Mouse (Mus musculus) stomach, embryonic 14.5 days (tissue): ENCODE data around the gene Serf1. TPM values are rescaled to one million over a fixed set of nuclear protein-coding genes. Genes with fewer than 3 reads are reported as not detected.
"Not testable (repeated sequence)": the region's sequence is repeated elsewhere in the genome, so short reads cannot be mapped to it uniquely, and the experiment has no call there.

Source experiments
- ATAC-seq: fragments of 200-750 bp; cut with Nextera tagmentation; 2 replicates; pipeline ENCODE4 v1.8.0; 2017; ENCODE audit warnings: low read depth, moderate TSS enrichment; ENCODE audit not compliant: insufficient number of reproducible peaks, insufficient read depth, low FRiP score
- H3K27ac ChIP-seq: fragments of 300-500 bp; sonication (generic); 2 replicates; pipeline ENCODE4 v1.5.1; 2014; ENCODE audit warnings: mild to moderate bottlenecking, low read length, moderate library complexity, mixed read lengths
- H3K27me3 ChIP-seq: fragments of 300-500 bp; sonication (generic); 2 replicates; pipeline ENCODE4 v1.6.1; 2014; ENCODE audit warnings: low read length, control low read depth, mixed read lengths; ENCODE audit not compliant: control insufficient read depth, insufficient read depth
- H3K36me3 ChIP-seq: fragments of 300-500 bp; sonication (generic); 2 replicates; pipeline ENCODE4 v1.6.1; 2014; ENCODE audit warnings: mild to moderate bottlenecking, control low read depth, low read length, moderate library complexity, mixed read lengths; ENCODE audit not compliant: control insufficient read depth, insufficient read depth
- H3K4me1 ChIP-seq: fragments of 300-500 bp; sonication (generic); 2 replicates; pipeline ENCODE4 v1.6.1; 2014; ENCODE audit warnings: low read length, control low read depth, mixed read lengths; ENCODE audit not compliant: control insufficient read depth, insufficient read depth
- H3K4me2 ChIP-seq: fragments of 300-500 bp; sonication (generic); replicated peaks from 2 replicates; pipeline ENCODE4 v1.6.1; 2014; ENCODE audit warnings: low read depth, low read length, control low read depth
- H3K4me3 ChIP-seq: fragments of 300-500 bp; sonication (generic); 2 replicates; pipeline ENCODE4 v1.5.1; 2014; ENCODE audit warnings: low read depth, low read length, control low read depth
- H3K9ac ChIP-seq: fragments of 300-500 bp; sonication (generic); replicated peaks from 2 replicates; pipeline ENCODE4 v1.6.1; 2014; ENCODE audit warnings: low read depth, mild to moderate bottlenecking, control low read depth, low read length, moderate library complexity, mixed read lengths
- H3K9me3 ChIP-seq: fragments of 300-500 bp; sonication (generic); 2 replicates; pipeline ENCODE4 v1.6.1; 2016; ENCODE audit warnings: low read depth, low read length, control low read depth; ENCODE audit not compliant: control insufficient read depth
- WGBS: fragments of 180-500 bp; shearing (Covaris S2); extraction: QIAGEN DNeasy Blood & Tissue Kit; methylation state at CpG from one replicate; pipeline ENCODE4 v1.1.7; 2014; 5-methylcytosine and 5-hydroxymethylcytosine counted together
- polyA plus RNA-seq: library from polyadenylated mRNA; unstranded; fragments of >200 nt; fragmentation: Nextera tagmentation; extraction: Ambion mirVana; gene quantifications from 2 replicates; pipeline ENCODE4 v1.2.1, GENCODE M21; 2014

Gene Serf1
- polyA plus RNA-seq, 1 experiment from 2014 or later, result 174 TPM

GRCm38 (mm10) chr13:100123970-100124369 is 16.2 kb downstream of the Serf1 start:
- peaks cover 8% of the 10 kb centered on the region; the same call in 1 of the 2 replicates for H3K4me1 ChIP-seq
- peak overlapping the region; percentile 82 for H3K4me2 ChIP-seq
- ATAC-seq, result 0 out of 2 replicates have a peak, but pooled peaks have one; percentile 10
- H3K36me3 ChIP-seq, result peaks cover 15% of the 10 kb centered on the region
- peak overlapping the region; percentile 93 for H3K4me3 ChIP-seq
- WGBS, result 84% methylated on average over 3 of the region's 3 CpGs
- no peaks in the 10 kb centered on the region for H3K27me3 ChIP-seq
- no peaks in the 10 kb centered on the region for H3K9me3 ChIP-seq
- no peak overlapping the region for H3K9ac ChIP-seq
- no peak overlapping the region for H3K27ac ChIP-seq

- Histone ChIP-seq H3K27me3 (no peaks in the 10 kb centered on the region), H3K9ac (peak within 1 kb of the TSS; percentile 63), H3K9me3 (no peaks in the 10 kb centered on the region), H3K4me2 (peak within 1 kb of the TSS; percentile 82), H3K4me3 (peak within 1 kb of the TSS; percentile 93), H3K36me3 (peaks cover 16% of the 10 kb centered on the region), H3K27ac (no peak within 1 kb of the TSS), H3K4me1 (peaks cover 8% of the 10 kb centered on the region; the same call in 1 of the 2 replicates)
- 4% methylated on average over 42 of the region's 42 CpGs for WGBS
- peak; percentile 95 for ATAC-seq
These were observed 16.8 kb downstream of the Serf1 start, which contains the start of gene Smn1 for GRCm38 (mm10) chr13:100124423-100125257. Gene Smn1 (plus strand): TSS chr13:100124852.

- Histone ChIP-seq H3K4me3 (peak overlapping the region; percentile 93), H3K36me3 (peaks cover 16% of the 10 kb centered on the region), H3K4me2 (peak overlapping the region; percentile 82), H3K27me3 (no peaks in the 10 kb centered on the region), H3K4me1 (peaks cover 8% of the 10 kb centered on the region; the same call in 1 of the 2 replicates), H3K9me3 (no peaks in the 10 kb centered on the region), H3K27ac (no peak overlapping the region), H3K9ac (peak overlapping the region; percentile 63)
- no peak for ATAC-seq
- WGBS, result 2% methylated on average over 10 of the region's 10 CpGs
These were observed 17.4 kb downstream of the Serf1 start for GRCm38 (mm10) chr13:100125258-100125643.

GRCm38 (mm10) chr13:100141646-100142314 is 34.0 kb downstream of the Serf1 start:
- ATAC-seq, result no peak
- H3K9ac ChIP-seq, result no peak overlapping the region
- peaks cover 16% of the 10 kb centered on the region for H3K36me3 ChIP-seq
- no peaks in the 10 kb centered on the region for H3K4me1 ChIP-seq
- H3K4me3 ChIP-seq, result no peak overlapping the region
- H3K4me2 ChIP-seq, result no peak overlapping the region
- WGBS, result 77% methylated on average over 8 of the region's 8 CpGs
- H3K9me3 ChIP-seq, result no peaks in the 10 kb centered on the region; the same call in 1 of the 2 replicates
- no peak overlapping the region for H3K27ac ChIP-seq
- no peaks in the 10 kb centered on the region for H3K27me3 ChIP-seq

GRCm38 (mm10) chr13:100152659-100153058 is 44.8 kb downstream of the Serf1 start:
- Histone ChIP-seq H3K4me2 (no peak overlapping the region), H3K4me1 (no peaks in the 10 kb centered on the region), H3K27ac (no peak overlapping the region), H3K36me3 (no peaks in the 10 kb centered on the region), H3K4me3 (no peak overlapping the region), H3K9me3 (no peaks in the 10 kb centered on the region), H3K9ac (no peak overlapping the region), H3K27me3 (no peaks in the 10 kb centered on the region)
- no peak for ATAC-seq
- WGBS, result 70% methylated on average over 1 of the region's 1 CpGs

GRCm38 (mm10) chr13:100156624-100157023 is 48.8 kb downstream of the Serf1 start:
- WGBS, result 95% methylated on average over 3 of the region's 3 CpGs
- H3K36me3 ChIP-seq, result no peaks in the 10 kb centered on the region

GRCm38 (mm10) chr13:100161171-100161870 is 53.5 kb downstream of the Serf1 start:
- not testable (repeated sequence) for H3K4me1 ChIP-seq, H3K27me3 ChIP-seq, H3K9ac ChIP-seq, H3K9me3 ChIP-seq, H3K4me2 ChIP-seq, H3K27ac ChIP-seq, H3K4me3 ChIP-seq, H3K36me3 ChIP-seq, ATAC-seq
- 75% methylated on average over 11 of the region's 11 CpGs for WGBS

More at GRCm38 (mm10) chr13:100156624-100157023, 48.8 kb downstream of the Serf1 start:
- Histone ChIP-seq H3K9ac (no peak overlapping the region), H3K27ac (no peak overlapping the region), H3K4me1 (no peaks in the 10 kb centered on the region), H3K4me3 (no peak overlapping the region), H3K27me3 (no peaks in the 10 kb centered on the region), H3K9me3 (no peaks in the 10 kb centered on the region), H3K4me2 (no peak overlapping the region)
- ATAC-seq, result no peak

GRCm38 (mm10) chr13:100162467-100162866 is 54.7 kb downstream of the Serf1 start:
- ATAC-seq, H3K4me1 ChIP-seq, H3K9ac ChIP-seq, H3K9me3 ChIP-seq, H3K27ac ChIP-seq, H3K4me2 ChIP-seq, H3K27me3 ChIP-seq, H3K36me3 ChIP-seq, H3K4me3 ChIP-seq: not testable (repeated sequence)
